Mouse (Mus musculus) brain, embryonic 14.5 days (tissue): ENCODE data around the gene Ifi27l2a. TPM values are rescaled to one million over a fixed set of nuclear protein-coding genes. Genes with fewer than 3 reads are reported as not detected.
"Not testable (repeated sequence)": the region's sequence is repeated elsewhere in the genome, so short reads cannot be mapped to it uniquely, and the experiment has no call there.

Experiments
- DNase-seq: peaks from one replicate; pipeline ENCODE4 v3.0.0-alpha.2; 2011; ENCODE audit warnings: low read depth
- CTCF ChIP-seq: fragments of 200-500 bp; IDR thresholded peaks from 2 replicates; pipeline ENCODE4 v1.5.1; 2012; ENCODE audit warnings: inconsistent platforms, mild to moderate bottlenecking, moderate library complexity, borderline replicate concordance; ENCODE audit not compliant: insufficient read depth, insufficient read length; ENCODE audit errors: extremely low read depth
- POLR2A ChIP-seq: fragments of 200-500 bp; IDR thresholded peaks from 2 replicates; pipeline ENCODE4 v1.6.1; 2012; ENCODE audit warnings: mild to moderate bottlenecking, inconsistent platforms, borderline replicate concordance; ENCODE audit not compliant: poor library complexity, insufficient read depth, insufficient read length, severe bottlenecking; ENCODE audit errors: extremely low read depth
- polyA plus RNA-seq: library from polyadenylated mRNA; depleted of rRNA; stranded (reverse); fragments of >200 nt; gene quantifications from 2 replicates; pipeline ENCODE4 v1.2.3, GENCODE M21; 2012; rRNA removed

Gene Ifi27l2a
- 5.1 and 7.3 TPM in 2 replicates for polyA plus RNA-seq

- DNase-seq: no peak
- TF ChIP-seq CTCF (no peak), POLR2A (no peak)
Observed at GRCm38 (mm10) chr12:103443524-103443923, at the start of gene Ifi27l2a. Ifi27l2a (minus strand) TSS chr12:103443680.

GRCm38 (mm10) chr12:103492767-103493166 is 49.3 kb upstream of the Ifi27l2a start:
- DNase-seq: peak; percentile 76

GRCm38 (mm10) chr12:103491091-103491730 is 47.7 kb upstream of the Ifi27l2a start:
- TF ChIP-seq CTCF (no peak), POLR2A (no peak)

More at GRCm38 (mm10) chr12:103492767-103493166, 49.3 kb upstream of the Ifi27l2a start:
- TF ChIP-seq CTCF: peak; percentile 75
- TF ChIP-seq POLR2A: no peak

GRCm38 (mm10) chr12:103487750-103488149 is 44.3 kb upstream of the Ifi27l2a start:
- TF ChIP-seq POLR2A: no peak
- TF ChIP-seq CTCF: no peak
- DNase-seq: no peak

More at GRCm38 (mm10) chr12:103491091-103491730, 47.7 kb upstream of the Ifi27l2a start:
- DNase-seq: no peak

GRCm38 (mm10) chr12:103487276-103487675 is 43.8 kb upstream of the Ifi27l2a start:
- TF ChIP-seq POLR2A: no peak
- no peak for TF ChIP-seq CTCF
- no peak for DNase-seq

GRCm38 (mm10) chr12:103486726-103487125 is 43.2 kb upstream of the Ifi27l2a start:
- no peak for DNase-seq
- TF ChIP-seq POLR2A: no peak
- TF ChIP-seq CTCF: no peak

GRCm38 (mm10) chr12:103484200-103484972 is 40.9 kb upstream of the Ifi27l2a start:
- not testable (repeated sequence) for DNase-seq

GRCm38 (mm10) chr12:103482781-103483180 is 39.3 kb upstream of the Ifi27l2a start:
- no peak for TF ChIP-seq CTCF

GRCm38 (mm10) chr12:103481671-103482070 is 38.2 kb upstream of the Ifi27l2a start:
- no peak for TF ChIP-seq POLR2A
- TF ChIP-seq CTCF: no peak
- no peak for DNase-seq

More at GRCm38 (mm10) chr12:103482781-103483180, 39.3 kb upstream of the Ifi27l2a start:
- DNase-seq: no peak

GRCm38 (mm10) chr12:103477461-103478015 is 34.1 kb upstream of the Ifi27l2a start:
- no peak for TF ChIP-seq CTCF

GRCm38 (mm10) chr12:103476779-103477389 is 33.4 kb upstream of the Ifi27l2a start:
- DNase-seq: no peak
- no peak for TF ChIP-seq CTCF
- TF ChIP-seq POLR2A: no peak

More at GRCm38 (mm10) chr12:103477461-103478015, 34.1 kb upstream of the Ifi27l2a start:
- DNase-seq: no peak

GRCm38 (mm10) chr12:103474481-103474880 is 31.0 kb upstream of the Ifi27l2a start:
- no peak for TF ChIP-seq POLR2A
- DNase-seq: no peak

- no peak for TF ChIP-seq CTCF
- no peak for TF ChIP-seq POLR2A
- DNase-seq: no peak
Observed at GRCm38 (mm10) chr12:103457140-103457539, 13.7 kb upstream of the Ifi27l2a start, which contains the start of gene Ifi27l2b. Ifi27l2b (minus strand) TSS chr12:103457223.

GRCm38 (mm10) chr12:103456727-103457126 is 13.2 kb upstream of the Ifi27l2a start:
- not testable (repeated sequence) for DNase-seq
